Mouse (Mus musculus) adrenal gland, postnatal 36 days (tissue): ENCODE measurements around the gene Smco2. TPM values are rescaled to one million over a fixed set of nuclear protein-coding genes. Genes with fewer than 3 reads are reported as not detected.
A peak's percentile ranks its signal among the peaks of the same experiment; 100 is the strongest.

Experiments
- DNase-seq, 2 experiments: peaks; one replicate each; pipeline ENCODE4 v3.0.0; 2021; ENCODE audit warnings: mixed read lengths in 1 of 2
- total RNA-seq, 2 experiments: library from RNA; stranded (reverse); gene quantifications; 2 replicates each; pipeline ENCODE4 v1.2.3; 2021

Gene Smco2
- total RNA-seq, 2 experiments from 2014 or later: not detected

DNA sequence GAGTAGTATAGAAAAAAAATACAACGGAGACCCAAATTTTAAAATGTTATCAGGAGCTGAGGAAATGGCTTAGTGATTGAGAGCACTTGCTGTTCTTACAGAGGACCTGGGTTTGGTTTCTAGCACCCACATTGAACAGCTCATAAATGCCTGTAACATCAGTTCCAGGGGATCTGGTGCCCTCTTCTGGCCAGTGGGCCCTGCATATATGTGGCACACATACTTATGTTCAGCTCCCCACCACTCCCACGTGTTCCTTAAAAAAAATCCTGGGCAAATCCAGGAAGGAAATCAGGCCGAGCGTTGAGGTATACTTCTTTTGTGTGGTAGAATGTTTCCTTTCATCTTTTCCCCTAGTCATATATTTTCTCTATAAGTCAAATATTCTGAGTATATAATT, 52.0 kb downstream of the Smco2 start:
- DNase-seq: no peak

DNA sequence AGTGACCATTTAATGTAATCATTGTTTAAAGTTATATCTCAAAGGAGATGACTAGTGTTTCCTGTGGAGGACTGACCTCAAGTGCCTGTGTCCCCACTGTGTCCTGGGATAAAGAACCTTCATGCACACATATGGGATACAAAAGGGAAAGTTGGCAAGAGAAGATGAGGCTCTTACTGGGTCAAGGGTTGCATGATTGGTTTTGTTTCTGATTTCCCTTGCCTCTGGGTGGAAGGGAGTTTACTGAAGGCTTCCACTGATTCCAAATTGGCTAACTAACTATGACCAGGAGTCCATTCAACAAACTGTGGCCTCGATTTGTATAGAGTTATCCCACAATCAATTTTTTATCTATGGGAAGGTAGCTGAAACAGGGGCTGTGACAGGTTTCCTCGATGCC, 53.7 kb downstream of the Smco2 start:
- no peak for DNase-seq

DNA sequence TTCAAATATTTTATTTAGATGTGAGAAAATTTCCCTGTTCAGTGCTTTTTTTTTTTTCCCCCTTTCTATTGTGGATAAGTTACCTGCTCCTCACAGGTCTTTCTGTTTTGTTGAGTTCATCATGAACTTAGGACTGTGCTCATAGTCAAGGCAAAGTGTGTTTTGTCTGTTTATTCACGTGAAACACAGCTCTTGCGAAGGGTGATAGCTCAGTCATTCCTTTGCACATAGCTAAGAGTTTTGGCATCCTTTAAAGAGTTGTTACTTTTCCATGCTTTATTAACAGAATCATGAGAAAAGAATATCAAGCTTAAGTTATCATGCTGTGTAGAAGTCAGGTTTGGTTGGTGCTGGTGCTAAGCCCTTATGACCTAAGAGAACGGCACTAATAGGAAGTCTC, 54.8 kb downstream of the Smco2 start:
- no peak for DNase-seq

DNA sequence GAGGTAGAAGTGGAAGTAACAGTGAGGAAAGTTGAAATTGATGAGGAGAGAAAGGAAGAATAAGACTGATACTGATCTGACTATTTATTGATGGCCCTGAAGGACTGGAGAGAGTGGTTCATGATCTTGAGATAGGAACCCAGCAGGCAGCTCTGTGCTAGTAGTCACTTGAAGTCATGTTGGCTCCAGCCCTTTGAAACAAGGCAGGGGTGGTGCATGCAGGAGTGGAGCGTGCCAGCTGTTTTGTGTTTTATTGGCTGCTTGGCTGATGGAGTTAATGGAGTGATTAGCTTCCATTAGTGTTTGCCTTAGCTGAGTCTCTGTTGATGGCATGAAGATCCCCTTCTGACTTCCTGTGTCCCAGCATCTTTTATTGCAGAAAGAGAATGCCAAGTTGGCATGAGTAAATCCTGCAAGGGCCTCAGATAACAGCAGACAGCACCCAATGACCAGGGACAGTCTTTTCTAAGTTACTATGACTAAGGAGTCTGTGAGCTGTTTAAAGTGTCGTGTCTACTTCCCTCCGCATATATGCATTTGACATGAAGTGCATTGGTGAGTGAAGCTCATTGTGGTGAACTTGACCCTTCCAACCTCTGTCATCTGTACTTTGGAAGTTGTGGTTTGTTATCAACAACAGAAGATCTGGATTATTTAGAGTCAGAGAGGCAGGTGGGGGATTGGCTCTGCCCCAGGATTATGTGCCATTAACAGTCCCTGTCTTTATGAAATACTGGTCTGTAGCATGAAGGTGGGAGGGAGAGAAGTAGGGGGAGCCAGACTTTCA, 56.3 kb downstream of the Smco2 start:
- no peak for DNase-seq

DNA sequence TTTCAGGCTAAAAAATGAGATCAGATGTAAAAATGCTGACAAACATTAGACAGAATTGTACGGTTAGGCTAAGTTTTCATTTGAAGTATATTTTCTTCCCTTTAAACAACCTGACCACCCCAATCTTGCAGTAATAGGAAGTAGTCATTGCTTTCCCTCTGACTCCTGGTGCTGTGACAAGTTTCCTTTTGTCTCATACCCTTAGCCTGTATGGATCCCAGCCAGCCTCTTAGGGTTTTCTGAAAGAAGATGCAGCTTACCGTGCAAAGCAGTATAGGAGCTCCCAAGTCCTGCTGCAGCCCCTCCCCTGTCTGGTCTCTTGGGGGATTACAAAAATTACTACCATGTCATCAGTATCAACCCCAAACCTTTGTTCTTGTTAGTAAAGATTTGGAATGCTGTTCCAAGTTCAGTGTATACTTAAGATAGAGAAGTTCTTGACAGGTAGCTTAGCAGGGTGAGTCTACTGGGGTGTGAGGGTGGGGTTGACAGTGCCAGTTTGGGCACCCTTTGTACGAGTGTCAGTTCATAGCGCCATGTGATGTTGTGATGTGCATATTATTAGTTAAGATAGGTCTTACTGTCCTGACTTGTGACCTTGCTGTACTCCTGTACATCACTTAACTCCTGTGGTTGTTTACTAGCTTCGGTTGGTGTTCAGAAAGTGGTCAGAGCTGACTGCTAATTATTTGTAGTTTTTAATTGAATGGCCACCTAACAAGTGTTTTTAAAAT, 57.3 kb downstream of the Smco2 start:
- DNase-seq: no peak

DNA sequence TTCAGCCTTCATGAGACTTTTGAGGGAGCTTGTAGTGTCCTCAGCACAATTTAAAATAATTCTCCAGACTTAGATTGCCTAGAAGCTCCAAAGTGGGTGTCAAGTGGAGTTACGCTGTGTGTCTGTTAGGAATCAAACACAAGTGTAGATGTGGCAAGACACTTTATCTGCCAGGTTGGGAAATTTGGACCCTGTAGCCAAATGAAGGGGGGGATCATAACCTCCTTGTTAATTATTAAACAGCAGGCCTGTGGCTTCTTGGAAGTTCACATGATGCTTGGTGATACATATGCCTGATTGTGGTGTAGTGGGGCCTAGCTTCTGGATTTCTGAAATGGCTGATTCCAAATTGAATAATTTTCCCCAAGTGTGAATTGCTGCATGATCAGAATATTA, 57.9 kb downstream of the Smco2 start:
- no peak for DNase-seq

DNA sequence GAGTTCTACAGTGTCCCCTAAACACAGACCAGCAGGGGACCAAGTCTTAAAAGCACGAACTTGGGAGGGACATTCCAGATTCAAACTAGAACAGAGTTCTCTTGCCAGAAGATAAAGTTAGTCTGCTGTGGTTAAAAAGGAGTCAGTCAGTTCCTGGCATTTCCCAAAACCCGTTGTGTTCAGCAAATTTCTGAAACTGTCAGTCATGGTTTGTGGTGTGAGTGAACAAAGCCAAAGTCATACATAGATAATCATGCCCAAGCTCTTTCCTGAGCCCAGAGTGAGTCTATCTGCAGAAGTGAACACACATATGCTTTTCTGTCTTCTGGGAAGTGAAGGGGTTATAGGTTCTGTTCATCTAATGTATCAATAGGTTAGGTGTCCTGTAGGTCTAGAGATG, 58.9 kb downstream of the Smco2 start:
- DNase-seq: no peak

DNA sequence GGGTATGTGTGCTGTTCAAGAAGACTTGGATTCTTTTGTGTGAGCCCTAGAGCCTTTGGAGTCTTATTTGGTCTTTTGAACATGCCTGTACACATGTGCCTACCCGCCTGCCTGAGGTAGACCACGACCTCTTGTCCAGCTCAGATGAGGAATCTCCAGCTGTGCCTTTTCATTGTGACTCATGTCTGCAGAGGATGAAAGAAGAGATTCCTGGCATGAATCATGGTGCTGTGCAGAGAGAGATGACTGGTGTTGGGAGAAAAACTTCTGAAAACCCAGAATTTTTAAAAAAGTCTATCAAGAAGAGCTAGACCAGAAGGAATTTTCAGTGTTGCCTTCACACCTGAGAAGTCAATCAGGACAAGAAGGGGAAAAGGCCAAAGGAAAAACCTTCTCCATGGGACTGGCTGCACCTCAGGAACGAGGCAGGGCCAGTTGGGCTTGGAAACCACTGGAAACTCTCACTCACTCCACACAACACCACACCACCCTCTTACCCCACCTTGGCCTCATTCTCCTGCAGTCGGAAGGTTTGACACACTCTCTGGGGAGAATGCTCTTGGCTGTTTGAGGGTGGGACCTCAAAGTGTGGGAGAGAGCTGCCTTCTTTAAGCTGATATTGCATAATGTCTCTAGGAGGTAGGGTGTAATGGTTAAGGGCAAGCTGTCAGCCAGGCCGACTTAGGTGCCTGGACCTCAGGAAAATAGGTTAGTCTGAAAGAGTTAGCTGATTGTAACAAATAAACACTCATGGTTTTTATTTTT, 60.0 kb downstream of the Smco2 start:
- DNase-seq: peak in 1 of 2 experiments; percentile 41

DNA sequence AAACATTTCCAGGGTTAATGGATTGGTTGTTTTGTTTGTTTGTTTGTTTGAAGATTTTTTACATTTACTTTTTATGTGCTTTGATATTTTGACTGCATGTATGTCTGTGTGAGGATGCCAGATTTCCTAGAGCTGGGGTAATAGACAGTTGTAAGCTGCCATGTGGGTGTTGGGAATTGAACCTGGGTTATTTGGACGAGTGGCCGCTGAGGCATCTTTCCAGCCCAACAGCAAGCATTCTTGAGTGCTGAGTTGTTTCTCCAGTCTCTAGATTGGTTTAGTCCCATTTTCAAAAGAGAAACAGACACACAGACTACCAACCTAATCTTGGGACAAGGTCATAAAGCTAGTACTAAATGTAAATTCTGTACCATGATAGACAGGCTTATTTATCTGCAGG, 60.9 kb downstream of the Smco2 start:
- no peak for DNase-seq

DNA sequence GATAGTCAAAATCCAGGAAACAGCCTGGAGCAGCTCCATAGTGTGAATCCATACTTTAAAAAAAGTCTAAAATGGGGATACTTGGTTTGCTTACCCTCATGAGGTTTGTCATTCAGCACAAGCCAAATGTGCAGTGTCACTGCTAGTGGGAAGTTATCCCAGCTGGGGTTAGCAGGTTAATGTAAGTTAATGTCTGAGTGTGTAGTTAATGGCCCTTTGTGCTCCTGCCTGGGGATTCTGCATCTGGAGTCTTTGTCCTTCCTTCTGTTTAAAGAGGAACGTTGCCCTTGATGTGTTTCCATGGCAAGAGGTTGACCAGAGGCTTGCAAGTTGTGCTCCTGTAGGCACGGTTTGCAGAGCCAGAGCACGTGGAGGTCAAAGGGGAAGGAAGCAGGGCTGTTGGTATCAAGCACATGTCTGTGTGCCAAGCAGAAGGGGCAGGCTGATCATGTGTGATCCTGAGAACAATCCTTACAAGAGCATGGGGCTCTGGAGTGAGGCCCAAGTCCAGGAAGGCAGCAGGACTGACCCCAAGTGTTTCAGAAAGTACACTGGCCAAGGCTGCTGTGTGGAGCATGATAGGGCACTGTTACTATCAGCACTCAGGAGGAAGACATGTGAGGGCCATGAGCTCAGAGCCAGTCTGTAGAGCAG, 63.1 kb downstream of the Smco2 start:
- peak; percentile 16 to 55 for DNase-seq

DNA sequence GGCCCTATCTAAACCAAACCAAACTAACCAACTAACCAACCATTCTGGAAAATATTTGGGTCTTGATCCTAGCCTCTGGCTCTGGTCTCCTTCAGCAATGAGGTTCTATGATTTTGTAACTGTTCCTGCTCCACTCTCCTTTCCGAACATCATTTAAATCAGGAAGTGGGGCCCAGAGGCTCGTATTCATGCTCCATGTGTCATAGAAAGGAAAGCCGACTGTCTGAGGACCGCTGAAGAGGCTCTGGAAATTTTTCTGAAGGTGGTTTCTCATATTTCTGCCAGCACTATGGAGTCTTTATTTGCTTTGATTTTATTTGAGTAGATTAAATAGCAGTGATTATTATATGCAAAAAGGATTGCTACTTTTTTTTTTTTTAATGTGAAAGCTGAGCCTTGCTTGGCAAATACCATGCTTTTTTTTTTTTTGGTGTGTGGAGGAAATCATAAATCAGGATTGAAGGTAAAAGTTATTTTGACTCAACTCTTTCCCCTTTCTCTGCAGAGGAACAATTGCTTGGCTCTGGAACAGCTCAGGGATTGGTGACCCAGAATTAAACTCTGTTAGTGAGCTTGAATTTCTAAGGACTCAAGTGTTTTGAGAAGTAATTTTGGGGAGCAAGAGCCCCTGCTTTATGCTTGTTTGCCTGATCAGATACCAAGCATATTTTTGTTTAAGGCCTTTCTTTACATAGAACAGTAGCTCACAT, 63.7 kb downstream of the Smco2 start:
- no peak for DNase-seq

DNA sequence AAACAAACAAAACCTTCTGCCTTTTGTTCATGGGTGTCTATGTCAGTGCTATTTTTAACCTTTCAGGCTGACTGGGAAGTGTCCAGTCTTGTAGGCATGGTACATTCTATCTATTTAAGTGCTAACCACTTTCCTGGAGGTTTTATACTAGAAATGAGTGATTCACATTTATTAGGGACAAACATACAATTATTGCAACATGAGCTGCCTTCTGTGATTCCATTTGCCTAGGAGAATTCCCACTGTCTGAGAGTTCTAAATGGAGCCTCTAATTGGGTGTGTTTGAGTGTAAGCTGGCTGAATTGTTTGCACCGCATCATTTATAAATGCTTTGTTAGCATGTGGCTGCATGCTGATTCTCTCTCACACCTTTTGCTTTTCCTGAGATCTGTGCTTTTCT, 65.9 kb downstream of the Smco2 start:
- DNase-seq: no peak

DNA sequence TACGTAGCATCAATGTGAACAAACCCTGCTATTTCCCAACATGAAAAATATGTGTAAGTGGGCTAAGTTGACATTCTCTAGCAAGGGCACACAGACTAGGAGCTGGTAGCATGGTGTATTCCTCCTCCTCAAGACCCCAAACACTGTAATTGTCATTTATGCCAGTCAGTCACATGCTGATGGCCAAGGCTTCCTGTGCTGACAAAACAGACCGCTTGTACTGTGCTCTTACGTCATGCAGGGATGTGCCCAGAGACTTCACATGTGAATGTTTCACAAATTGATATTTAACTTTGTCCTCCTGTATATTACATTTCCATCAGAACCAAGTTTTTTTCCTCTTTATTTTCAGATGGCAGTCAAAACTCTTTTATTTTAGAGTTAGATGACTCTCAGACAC, 67.5 kb downstream of the Smco2 start:
- DNase-seq: no peak

DNA sequence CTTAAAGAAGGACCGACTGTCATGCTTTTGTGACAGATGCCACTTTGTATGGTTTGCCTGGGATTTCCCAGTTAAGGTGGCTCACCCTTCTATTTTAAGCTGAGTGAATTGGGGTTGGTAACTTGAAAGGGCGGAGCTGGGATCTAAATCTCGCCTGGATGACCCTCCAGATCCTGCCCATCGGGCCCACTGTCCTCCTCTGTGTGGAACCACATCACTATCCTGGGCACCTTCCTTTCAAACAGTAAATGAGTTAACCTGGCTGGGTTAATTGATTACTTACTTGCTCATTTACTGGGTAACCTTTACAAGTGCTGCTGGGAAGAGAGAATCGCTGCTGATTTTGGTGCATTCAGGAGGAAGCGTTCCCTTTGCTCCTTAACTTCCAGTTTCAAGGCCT, 68.4 kb downstream of the Smco2 start:
- no peak for DNase-seq

Other genes starting within 250 kb of the Smco2 start
- 10 to 100 TPM; 64.9 to 68.6 TPM for gene Med21, start 207.6 kb upstream of the Smco2 start, total RNA-seq
- 10 to 100 TPM; 35.0 to 46.7 TPM for gene Tm7sf3, start 207.3 kb upstream of the Smco2 start, total RNA-seq
- gene Stk38l, start 125.1 kb upstream of the Smco2 start, total RNA-seq: 10 to 100 TPM; 17.7 to 22.4 TPM
- gene Arntl2, start 54.0 kb upstream of the Smco2 start, total RNA-seq: 1 to 10 TPM; 1.7 to 2.7 TPM
- gene Ppfibp1, start 38.4 kb downstream of the Smco2 start, total RNA-seq: 100 to 1,000 TPM in 1 of 2 experiments, 10 to 100 TPM in 1; 97.4 to 115 TPM
- not detected for gene 1700034J05Rik, start 104.3 kb downstream of the Smco2 start, total RNA-seq
- gene Rep15, start 182.5 kb downstream of the Smco2 start, total RNA-seq: 1 to 10 TPM; 1.2 to 1.4 TPM
- 100 to 1,000 TPM in 1 of 2 experiments, 10 to 100 TPM in 1; 84.7 to 108 TPM for gene Mrps35, start 192.7 kb downstream of the Smco2 start, total RNA-seq
- under 1 TPM in 1 of 2 experiments, not detected in 1; 0.33 TPM for gene Mansc4, start 236.9 kb downstream of the Smco2 start, total RNA-seq
- 10 to 100 TPM; 23.1 to 30.4 TPM for gene Klhl42, start 241.3 kb downstream of the Smco2 start, total RNA-seq